Mouse (Mus musculus): Measurements from ENCODE around the gene Kat6b. TPM values are rescaled to one million over a fixed set of nuclear protein-coding genes. Genes with fewer than 3 reads are reported as not detected.
A peak's percentile ranks its signal among the peaks of the same experiment; 100 is the strongest.
"Not testable (repeated sequence)": the region's sequence is repeated elsewhere in the genome, so short reads cannot be mapped to it uniquely, and the experiment has no call there.

Gene Kat6b
- total RNA-seq, 4 experiments from 2014 or later, result 45.4 to 64.1 (median 52.1) TPM

DNA sequence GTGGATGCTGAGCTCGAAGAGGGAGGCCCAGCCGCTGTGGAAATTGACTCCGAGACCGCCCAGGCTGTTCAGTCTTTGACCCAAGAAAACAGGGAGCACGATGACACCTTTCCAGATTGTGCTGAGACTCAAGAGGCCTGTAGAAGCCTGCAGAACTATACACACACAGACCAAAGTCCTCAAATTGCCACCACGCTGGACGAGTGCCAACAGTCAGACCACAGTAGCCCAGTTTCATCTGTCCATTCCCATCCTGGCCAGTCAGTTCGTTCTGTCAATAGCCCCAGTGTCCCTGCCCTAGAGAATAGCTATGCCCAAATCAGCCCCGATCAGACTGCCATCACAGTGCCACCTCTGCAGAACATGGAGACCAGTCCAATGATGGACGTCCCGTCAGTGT, 188.0 kb downstream of the Kat6b start:
- DNase-seq, result no peak

DNA sequence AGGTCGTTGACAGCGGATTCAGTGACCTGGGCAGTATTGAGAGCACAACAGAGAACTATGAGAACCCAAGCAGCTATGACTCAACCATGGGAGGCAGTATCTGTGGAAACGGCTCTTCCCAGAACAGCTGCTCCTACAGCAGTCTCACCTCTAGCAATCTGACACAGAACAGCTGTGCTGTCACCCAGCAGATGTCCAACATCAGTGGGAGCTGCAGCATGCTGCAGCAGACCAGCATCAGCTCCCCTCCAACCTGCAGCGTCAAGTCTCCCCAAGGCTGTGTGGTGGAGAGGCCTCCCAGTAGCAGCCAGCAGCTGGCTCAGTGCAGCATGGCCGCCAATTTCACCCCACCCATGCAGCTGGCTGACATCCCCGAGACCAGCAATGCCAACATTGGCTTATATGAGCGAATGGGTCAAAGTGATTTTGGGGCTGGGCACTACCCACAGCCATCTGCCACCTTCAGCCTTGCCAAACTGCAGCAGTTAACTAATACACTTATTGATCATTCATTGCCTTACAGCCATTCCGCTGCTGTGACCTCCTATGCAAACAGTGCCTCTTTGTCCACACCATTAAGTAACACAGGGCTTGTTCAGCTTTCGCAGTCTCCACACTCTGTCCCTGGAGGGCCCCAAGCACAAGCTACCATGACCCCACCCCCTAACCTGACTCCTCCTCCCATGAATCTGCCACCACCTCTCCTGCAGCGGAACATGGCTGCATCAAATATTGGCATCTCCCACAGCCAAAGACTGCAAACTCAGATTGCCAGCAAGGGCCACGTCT, 188.6 kb downstream of the Kat6b start:
- no peak for DNase-seq

DNA sequence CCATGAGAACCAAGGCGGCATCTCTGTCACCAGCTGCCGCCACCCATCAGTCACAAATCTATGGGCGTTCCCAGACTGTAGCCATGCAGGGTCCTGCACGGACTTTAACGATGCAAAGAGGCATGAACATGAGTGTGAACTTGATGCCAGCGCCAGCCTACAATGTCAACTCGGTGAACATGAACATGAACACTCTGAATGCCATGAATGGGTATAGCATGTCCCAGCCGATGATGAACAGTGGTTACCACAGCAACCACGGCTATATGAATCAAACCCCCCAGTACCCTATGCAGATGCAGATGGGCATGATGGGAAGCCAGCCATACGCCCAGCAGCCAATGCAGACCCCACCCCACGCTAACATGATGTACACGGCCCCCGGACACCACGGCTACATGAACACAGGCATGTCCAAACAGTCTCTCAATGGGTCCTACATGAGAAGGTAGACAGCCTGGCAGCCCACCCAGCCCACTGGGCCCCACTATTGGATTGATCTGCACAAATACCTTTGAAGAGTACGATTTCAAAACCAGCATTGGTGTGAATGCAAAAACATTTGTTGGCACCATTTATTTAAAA, 189.3 kb downstream of the Kat6b start:
- DNase-seq, result not testable (repeated sequence)

DNA sequence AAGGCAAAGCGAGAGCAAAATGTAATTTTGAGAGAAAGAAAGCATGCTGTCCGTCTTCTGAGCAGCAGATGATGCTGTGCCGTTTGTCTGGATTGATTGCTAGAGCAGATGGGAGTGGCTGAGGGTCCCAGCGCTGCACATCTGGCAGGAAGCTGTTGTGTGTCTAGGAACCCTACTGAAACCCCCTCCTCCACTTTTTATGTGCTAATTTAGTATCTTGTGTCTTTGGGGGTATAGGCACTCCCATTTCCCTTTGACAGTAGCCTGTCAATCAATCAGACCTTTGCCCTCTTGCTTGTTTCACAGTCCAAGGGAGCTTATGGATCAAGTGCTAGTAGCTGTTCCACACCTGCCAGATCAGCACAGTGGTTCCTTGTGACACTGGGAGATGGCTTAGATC, 191.9 kb downstream of the Kat6b start:
- DNase-seq, result no peak

DNA sequence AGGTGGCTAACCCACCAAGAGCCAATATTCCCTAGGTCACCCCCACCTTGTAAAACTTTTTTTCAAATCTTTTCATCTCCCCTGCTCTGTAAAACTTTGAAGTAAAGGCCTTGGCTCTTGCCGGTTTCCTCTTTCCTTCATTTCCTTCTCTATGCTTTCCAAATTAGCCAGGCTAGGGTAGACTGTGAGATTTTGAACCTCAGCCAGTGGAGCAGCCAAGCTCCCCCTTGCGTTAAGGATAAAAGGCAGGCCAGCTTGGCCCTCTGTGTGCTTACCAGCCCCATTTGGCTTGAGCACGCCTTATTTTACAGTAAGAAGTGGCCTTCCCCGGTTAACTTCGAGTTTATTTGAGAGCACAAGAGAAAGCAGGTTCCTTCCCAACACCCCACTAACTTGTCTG, 193.2 kb downstream of the Kat6b start:
- DNase-seq, result no peak

DNA sequence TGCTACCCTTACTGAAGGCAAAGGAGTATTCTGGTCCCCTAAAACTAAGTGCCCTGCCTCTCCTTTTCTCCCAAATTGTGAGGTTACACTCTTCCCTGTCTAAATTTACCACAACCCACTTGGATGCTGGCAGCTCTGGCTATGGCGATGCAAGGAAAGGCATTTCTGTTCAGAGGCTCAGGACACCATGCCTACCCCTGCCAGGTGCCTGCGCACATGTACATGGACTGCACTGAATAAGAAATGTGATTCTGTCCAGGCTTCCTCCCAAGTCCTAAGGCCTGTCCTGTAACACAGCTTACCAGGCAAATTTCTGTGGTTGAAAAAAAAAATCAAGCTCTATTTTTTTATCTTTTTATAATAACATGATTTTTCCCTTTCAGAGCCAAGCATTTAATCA, 195.0 kb downstream of the Kat6b start:
- DNase-seq, result no peak

DNA sequence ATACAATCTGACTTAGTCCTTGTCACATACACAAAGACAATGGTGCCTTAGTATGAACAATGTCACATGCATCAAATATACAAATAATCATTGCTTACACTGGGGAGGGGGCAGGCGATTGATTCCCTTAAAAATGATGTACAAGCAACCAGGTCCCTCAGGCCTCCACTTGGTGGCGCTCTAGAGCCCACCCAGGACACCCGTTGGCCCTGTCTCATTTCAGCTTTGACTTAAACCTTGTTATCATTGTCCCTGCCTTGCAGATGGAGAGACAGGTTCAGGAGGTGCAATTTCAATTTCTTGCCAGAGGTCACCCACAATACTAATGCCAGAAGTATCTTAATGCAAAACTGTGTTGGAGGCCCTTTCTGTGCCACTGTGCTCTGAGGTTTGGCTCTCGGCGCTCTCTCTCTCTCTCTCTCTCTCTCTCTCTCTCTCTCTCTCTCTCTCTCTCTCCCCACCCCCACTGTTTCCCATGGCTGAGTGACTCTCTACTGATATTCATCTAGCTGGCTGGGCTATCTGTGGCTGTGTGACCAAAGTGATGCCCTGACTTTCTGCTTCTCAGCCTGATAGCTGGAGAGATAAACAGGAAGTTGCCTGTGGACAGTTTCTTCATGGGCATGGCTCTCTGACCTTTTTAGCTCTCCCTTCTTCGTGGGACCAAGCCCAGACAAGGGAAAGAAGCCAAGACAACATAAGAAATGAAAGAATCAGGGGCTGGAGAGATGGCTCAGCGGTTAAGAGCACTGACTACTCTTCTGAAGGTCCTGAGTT, 197.5 kb downstream of the Kat6b start:
- DNase-seq, result no peak

DNA sequence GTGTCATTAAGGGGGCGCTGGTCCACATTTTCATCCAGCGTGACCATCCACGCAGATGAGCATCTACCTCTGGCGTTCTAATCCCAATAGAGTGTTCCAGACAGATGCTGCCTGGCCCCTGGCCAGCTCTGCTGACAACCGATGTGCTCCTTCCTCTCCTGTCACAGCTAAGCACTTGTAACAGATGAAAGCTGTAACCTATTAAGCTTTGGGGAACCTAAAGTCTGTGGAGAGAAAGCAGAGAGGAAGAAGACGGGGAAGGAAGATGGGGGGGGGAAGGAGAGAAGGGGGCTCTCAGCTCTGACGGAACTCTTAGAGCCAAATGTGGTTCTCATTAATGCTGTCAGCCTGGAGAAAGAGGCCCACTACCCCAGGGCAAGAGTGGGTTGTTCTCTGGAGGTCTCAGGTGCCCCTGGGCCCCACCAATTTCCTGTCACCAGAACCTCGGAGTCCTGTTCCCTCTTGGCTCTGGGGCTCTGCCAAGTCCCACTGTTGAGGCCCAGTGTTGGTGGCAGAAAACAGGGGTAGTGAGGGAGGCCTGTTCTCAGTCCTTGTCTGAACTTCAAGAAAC, 198.5 kb downstream of the Kat6b start:
- DNase-seq, result no peak

DNA sequence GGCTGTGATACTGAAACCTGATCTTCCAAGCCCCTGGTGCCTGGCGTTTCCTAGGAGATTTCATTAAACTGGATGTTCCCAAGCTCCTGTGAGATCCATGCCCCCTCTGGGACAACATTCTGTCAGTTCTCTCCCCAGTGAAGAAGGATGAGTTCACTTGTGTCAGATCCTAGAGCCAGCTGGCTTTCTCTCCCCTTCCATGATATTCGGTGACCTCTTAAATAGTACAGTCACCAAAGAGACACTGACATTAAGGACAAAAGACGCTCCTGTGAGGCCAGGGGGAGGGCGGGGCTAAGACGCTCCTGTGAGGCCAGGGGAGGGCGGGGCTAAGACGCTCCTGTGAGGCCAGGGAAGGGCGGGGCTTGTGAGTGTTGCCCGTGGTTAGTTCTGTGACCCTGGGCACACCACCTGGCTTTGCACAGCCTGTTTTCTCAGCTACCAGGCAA, 201.5 kb downstream of the Kat6b start:
- DNase-seq, result no peak

DNA sequence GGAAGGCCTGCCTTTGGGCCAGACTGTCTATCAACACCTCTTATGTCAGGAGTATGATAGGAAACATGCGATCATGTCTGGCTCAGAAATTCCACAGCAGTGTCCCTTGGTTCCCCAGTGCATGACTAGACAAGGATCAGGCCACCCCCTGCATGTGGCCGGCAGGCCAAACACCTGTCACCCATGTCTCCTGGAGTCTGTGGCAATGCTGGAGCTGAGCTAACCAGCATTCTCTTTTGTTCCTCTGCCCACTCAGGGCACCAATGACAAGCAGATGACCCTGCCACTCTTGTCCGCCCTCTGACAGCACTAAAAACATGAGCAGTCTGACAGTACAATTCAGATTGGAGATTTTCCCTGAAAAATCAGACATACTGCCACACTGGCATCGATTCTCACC, 202.6 kb downstream of the Kat6b start:
- no peak for DNase-seq

DNA sequence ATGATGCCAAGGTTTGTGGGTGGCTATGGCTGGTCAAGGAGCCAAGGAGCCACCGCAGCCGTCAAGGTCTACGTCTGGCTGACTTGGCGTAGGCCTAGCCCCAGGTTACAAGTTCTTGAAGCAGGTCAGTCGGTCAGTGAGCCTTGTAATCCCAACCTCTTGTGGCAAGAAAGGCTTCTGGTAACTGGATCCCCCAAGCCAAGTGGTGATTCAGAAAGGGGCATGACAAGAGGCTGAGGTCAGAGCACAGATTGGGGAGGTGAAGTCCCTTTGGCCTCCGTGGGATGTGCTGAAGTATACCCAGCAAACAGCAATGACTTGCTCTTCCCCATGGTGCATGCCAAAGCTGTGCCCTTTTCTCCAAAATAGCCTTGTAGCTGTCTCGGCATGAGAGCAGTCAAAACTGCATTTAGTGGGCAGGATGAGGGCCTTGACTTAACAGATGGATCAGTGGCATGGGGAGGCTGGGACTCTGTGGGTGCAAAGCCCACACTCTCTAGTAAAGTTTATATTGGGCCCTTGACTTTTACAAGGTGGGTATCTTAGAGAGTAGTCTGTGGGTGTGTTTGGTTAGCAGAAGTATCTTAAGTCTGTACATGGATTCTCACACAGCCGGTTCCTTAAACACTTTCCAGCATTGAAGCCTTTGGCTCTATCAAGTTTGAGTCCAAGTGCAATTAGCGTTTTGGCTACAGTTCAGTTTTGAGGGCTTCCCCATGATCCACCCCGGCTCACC, 204.3 kb downstream of the Kat6b start:
- DNase-seq, result no peak

DNA sequence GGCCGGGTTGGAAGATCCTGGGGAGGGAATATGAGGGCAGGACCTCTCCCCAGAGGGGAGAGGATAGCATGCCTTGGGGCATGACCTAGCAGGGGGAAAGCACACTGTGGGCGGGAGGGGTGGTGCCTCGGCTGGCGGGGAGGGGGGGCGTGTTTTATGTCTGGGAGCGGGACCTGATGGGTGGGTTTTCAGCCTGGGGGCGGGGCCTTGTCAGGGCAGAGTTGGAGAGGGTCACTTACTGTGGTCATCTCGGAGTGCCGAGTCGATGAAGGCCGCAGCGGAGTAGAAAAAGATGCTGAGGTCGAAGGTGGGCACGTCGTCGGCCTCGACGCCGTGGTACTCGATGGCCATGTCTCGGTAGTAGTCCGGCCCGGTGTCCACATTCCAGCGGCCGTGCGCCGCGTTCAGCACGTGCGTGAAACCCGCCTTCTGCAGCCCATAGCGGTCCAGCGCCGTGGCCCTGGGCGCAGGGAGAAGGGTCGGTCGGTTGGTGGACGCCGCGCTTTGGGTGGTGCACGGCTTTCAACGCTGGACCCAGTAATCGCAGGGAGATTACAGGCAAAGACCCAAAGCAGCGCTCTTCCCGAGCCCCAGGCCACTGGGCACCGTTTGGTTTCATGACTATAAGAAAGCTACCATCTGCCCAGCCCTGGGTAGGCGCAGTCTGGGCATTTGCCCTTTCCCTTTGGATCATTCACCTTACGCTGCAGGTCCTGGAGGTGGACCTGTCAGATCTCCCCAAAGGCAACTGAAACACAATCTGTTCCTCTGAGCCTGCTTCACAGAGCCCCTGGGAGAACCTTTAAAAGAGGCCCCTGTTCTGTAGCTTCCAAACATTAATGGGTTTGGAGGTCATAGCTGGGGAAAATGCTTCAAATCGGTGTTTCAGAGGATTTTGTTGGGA, 205.4 kb downstream of the Kat6b start:
- no peak for DNase-seq

DNA sequence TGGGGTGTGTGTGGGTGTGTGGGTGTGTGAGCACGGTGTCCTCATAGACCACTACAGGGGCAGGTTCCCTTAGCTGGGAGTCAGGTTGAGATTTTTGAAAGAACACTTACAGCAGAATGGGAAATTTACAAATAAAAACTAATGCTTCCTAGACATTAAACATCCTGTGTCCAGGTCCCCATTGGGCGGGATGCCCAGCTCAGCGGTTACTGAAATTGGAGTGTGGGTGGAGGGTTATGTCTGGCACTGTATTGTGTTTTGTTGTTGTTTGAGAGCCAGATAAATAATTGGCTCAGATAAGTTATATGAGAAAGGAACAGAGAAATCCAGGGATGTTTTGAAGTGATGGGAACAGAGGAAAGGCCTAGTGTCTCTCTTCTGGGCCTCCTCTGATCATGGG, 209.8 kb downstream of the Kat6b start:
- DNase-seq, result no peak

DNA sequence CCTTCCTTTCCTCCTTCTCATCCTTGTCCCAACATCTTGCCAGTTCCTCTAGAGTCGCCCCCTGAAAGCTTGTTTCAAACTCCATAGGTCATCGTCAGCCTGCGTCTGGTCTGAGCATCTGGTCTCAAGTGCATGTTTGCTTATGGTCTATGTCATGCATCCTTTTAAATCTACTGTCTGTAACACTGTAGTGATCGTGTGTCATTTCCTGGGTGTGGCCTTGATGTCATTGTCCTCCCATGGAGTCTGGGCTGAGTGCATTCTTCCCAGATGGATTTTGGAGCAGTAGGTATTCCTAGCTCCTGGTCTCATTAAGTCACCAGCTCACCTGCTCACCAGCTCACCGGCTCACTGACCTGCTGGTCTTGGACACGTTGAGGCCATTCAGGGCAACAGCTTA, 213.8 kb downstream of the Kat6b start:
- no peak for DNase-seq

DNA sequence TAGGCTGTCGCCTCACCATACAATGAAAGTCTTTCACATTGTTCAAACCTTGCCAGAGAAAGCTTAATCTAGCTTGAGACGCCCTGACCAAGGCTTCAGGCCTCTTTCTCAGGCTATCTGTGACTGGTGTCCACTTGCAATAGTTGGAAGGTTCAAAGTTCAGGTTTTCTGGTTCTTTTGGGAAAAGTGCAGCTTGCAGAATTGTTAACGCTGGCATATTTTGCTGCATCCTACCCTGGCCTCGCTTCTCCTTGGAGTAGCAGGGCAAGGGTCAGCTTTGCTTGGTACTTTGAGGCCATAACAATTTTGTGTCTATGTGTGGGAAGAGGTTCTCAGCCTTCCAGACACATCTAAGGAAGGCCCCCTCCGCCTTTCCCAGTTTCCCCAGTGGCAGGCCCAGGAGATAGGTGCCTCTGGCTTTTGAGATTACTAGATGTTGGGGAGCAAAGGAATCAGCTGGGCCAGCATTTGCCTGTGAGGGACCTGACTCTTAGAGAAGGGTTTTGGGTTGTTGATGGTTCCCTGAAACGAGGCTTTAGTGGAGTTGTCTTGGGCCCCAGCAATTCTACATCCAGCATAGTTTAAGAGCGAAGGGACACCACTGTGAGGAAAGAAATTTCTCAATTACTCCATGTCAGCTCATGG, 215.1 kb downstream of the Kat6b start:
- DNase-seq, result no peak

DNA sequence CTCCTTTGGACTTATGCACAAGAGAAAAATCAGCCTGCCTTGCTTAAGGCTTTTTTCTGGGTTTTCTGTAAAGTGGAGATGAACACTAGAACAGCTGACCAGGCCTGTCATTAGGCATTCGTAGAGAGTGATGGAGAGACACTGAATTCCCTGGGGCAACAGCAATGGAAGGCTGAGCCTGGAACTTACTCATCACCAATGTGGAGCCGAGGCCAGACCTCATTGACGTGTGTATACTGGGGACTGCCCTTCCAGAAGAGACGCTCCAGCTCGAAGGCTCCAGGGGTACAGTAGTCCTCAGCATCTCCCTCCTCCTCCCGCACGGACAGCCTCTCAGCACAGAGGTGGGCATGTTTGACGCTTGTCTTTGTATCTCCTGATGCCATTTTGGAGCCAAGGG, 221.5 kb downstream of the Kat6b start:
- no peak for DNase-seq

DNA sequence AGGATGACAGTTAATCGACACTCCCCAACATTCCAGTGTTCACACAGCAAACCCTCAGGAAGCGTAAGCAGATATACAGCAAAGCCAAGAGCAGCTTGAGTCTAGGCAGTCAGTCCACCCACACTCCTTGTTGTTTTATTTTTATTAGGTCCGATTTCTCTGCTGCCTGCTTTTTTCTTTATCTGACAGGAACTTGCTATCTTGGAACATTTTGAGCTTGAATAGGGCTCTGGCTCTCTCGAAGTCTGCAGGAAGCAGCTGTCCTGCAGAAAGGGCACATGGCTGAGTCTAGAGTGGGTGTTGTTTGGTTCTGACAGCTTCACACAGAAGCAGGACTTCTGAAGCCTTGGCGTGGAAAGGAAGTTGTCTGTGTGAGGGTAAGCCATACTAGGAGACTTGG, 222.0 kb downstream of the Kat6b start:
- no peak for DNase-seq

DNA sequence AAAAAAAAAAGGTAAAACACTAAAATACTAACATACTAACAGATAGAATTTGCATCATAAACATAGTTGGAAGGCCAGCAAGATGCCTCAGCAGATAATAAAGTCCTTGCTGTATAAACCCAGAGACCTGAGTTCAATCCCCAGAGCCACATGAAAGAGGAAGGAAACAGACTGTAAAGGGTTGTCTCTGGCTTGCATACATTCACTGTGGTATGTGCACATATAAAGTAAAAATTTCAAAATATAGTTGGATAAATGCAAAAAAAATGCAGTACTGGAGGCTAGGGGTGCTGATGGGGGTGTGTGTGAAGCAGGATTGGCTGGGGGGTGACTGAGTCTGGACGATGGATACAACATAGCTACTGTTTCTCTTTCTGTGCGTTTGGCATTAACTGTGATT, 224.2 kb downstream of the Kat6b start:
- no peak for DNase-seq

DNA sequence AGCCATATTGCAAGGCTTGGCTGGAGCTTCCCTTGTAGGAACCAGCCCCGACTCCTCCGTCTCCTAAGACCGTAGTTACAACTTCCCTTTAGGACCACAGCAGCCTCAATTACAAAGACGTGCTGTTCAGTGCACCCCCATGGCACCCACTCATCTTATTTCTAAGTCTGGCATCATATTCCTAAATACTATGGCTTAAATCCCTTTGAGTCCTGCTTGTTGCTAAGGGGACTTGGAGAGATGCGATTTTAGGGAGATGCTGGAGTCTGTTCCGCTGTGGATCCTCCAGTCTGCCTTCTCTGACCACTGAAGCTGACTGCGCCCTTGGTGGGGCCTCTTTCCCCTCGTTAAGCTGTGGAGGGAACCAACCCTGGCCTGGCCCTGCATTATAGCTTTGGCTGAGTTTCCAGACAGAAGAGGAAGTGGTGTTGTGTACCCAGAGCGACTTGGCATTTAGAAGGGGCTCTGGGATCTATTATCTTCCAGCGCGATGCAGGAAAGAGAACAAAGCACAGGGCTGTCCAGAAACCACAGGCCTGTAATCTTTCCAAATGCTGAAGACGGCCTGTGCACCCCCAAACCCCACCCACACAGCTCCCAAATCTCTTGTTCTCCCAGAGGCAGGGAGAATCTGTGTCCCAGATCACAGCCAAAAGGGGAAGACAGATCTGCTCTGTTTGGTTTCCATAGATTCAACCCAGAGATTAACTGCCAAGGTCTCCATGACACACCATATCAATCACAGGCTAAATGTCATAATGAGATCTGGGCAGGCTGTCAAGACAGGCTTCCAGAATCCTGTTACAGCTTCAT, 225.7 kb downstream of the Kat6b start:
- peak; percentile 51 for DNase-seq

DNA sequence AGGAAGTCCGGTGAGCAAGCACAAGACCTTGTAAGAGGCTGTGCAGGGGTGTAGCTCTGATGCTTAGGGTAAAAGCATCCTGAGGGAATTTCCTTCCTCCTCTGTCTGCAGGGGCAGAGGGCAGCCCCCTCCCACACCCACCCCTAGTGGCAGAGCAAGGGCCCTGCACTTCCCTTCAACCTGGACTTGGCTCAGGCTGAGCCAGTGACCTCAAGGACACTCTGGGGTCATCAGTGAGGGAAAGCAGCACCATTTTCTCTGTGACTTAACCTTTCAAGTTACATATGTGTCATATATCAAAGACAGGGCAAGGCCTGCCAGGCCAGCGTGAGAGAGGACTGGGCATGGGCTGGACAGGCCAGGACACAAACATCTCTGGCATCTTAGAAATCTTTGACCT, 228.3 kb downstream of the Kat6b start:
- peak; percentile 65 for DNase-seq
